Mouse (Mus musculus) kidney, embryonic 16.5 days (tissue): Measurements from ENCODE around the gene Tnfsf13b. TPM values are rescaled to one million over a fixed set of nuclear protein-coding genes. Genes with fewer than 3 reads are reported as not detected.

Source experiments
- ATAC-seq: fragments of 200-750 bp; cut with Nextera tagmentation; 2 replicates; pipeline ENCODE4 v1.8.0; 2017; ENCODE audit warnings: moderate TSS enrichment; ENCODE audit not compliant: low FRiP score, low TSS enrichment
- H3K27ac ChIP-seq: fragments of 300-500 bp; sonication (generic); 2 replicates; pipeline ENCODE4 v1.5.1; 2014; ENCODE audit warnings: low read length
- H3K27me3 ChIP-seq: fragments of 300-500 bp; sonication (generic); 2 replicates; pipeline ENCODE4 v1.6.1; 2014; ENCODE audit warnings: low read length, control low read depth, mixed read lengths; ENCODE audit not compliant: insufficient read depth
- H3K36me3 ChIP-seq: fragments of 300-500 bp; sonication (generic); 2 replicates; pipeline ENCODE4 v1.6.1; 2014; ENCODE audit warnings: low read length, control low read depth, mixed read lengths; ENCODE audit not compliant: insufficient read depth
- H3K4me1 ChIP-seq: fragments of 300-500 bp; sonication (generic); 2 replicates; pipeline ENCODE4 v1.6.1; 2014; ENCODE audit warnings: low read length, control low read depth, mixed read lengths; ENCODE audit not compliant: insufficient read depth
- H3K4me2 ChIP-seq: fragments of 300-500 bp; sonication (generic); replicated peaks from 2 replicates; pipeline ENCODE4 v1.6.1; 2014; ENCODE audit warnings: low read depth, low read length
- H3K4me3 ChIP-seq: fragments of 300-500 bp; sonication (generic); 2 replicates; pipeline ENCODE4 v1.5.1; 2014; ENCODE audit warnings: mild to moderate bottlenecking, low read length
- H3K9ac ChIP-seq: fragments of 300-500 bp; sonication (generic); replicated peaks from 2 replicates; pipeline ENCODE4 v1.6.1; 2014; ENCODE audit warnings: low read length
- H3K9me3 ChIP-seq: fragments of 300-500 bp; sonication (generic); 2 replicates; pipeline ENCODE4 v1.6.1; 2016; ENCODE audit warnings: low read length, control low read depth
- WGBS: fragments of 180-500 bp; shearing (Covaris S2); extraction: QIAGEN DNeasy Blood & Tissue Kit; methylation state at CpG from one replicate; pipeline ENCODE4 v1.1.7; 2014; 5-methylcytosine and 5-hydroxymethylcytosine counted together
- polyA plus RNA-seq: library from polyadenylated mRNA; unstranded; fragments of >200 nt; fragmentation: Nextera tagmentation; extraction: Ambion mirVana; gene quantifications from 2 replicates; pipeline ENCODE4 v1.2.1, GENCODE M21; 2015

Tnfsf13b gene
- polyA plus RNA-seq, 1 experiment from 2014 or later = 5.9 TPM

GRCm38 (mm10) chr8:10043842-10044510 lies 37.7 kb downstream of the Tnfsf13b start:
- 57% methylated on average over 13 of the region's 13 CpGs for WGBS
- no peaks in the 10 kb centered on the region for H3K4me1 ChIP-seq
- no peaks in the 10 kb centered on the region for H3K27me3 ChIP-seq
- H3K27ac ChIP-seq = no peak overlapping the region
- no peak overlapping the region for H3K9ac ChIP-seq
- no peak overlapping the region for H3K4me2 ChIP-seq
- no peaks in the 10 kb centered on the region for H3K9me3 ChIP-seq
- ATAC-seq = no peak
- no peak overlapping the region for H3K4me3 ChIP-seq
- no peaks in the 10 kb centered on the region for H3K36me3 ChIP-seq

DNA sequence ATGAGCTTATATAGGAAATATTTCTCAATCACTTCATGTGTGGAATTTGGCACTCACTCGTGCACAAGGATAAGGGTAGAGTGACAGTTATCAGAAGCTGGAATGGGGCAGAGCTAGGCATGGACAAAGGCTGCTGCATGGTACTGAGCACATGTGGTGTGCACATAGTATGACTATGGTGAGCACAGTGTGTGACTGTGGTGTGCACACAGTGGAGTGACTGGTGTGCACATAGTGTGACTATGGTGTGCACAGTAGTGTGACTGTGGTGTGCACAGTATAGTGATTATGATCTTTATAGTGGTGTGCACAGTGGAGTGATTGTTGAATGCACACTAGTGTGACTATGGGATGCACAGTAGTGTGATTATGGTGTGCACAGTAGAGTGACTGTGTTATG lies 39.5 kb downstream of the Tnfsf13b start:
- Histone ChIP-seq H3K4me1 (no peaks in the 10 kb centered on the region), H3K27me3 (no peaks in the 10 kb centered on the region), H3K4me3 (no peak overlapping the region), H3K9ac (no peak overlapping the region), H3K36me3 (no peaks in the 10 kb centered on the region), H3K27ac (no peak overlapping the region), H3K4me2 (no peak overlapping the region), H3K9me3 (no peaks in the 10 kb centered on the region)
- ATAC-seq = peak; percentile 23; the same call in 1 of the 2 replicates
- 73% methylated on average over 1 of the region's 1 CpGs for WGBS

DNA sequence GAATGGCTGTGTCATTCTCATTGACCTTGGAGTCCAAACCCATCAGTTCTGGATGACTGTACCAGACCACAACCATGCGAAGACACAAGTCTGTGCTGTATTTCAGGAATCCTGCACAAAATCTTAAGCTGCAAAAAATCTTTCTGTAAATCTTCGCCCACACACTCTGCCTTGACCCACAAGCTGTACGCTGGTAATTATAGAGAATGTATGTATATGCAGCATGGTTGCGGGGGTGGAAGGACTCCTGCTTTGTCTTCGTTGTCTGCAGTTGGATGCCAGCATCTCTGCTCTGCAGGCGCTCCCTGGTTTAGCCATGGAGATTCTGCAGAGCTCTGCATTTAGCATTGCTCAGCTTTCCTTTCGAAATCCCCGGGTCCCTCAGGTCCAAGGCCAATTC lies 42.9 kb downstream of the Tnfsf13b start:
- Histone ChIP-seq H3K27ac (no peak overlapping the region), H3K9ac (no peak overlapping the region), H3K4me2 (no peak overlapping the region), H3K9me3 (no peaks in the 10 kb centered on the region), H3K4me1 (no peaks in the 10 kb centered on the region), H3K27me3 (no peaks in the 10 kb centered on the region), H3K36me3 (no peaks in the 10 kb centered on the region), H3K4me3 (no peak overlapping the region)
- ATAC-seq = no peak
- 79% methylated on average over 8 of the region's 8 CpGs for WGBS

DNA sequence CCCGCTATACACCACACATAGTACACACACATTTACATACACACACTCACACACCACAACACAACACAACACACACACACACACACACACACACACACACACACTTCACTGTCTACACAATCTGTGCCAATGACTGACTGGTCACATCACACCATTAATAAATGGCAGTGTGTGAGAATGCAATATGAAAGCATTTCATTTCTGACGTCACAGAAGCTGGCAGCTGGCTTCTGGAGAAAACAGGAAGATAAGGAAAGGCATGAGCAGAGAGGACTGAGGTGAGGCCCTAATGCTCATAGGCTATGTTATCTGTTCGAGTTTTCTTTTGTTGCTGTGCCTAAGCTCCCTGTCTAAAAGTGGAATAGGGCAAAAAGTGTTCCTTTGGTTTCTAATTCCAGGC lies 45.3 kb downstream of the Tnfsf13b start:
- no peaks in the 10 kb centered on the region; the same call in 1 of the 2 replicates for H3K27me3 ChIP-seq
- H3K4me3 ChIP-seq = no peak overlapping the region
- H3K4me1 ChIP-seq = no peaks in the 10 kb centered on the region
- 67% methylated on average over 3 of the region's 3 CpGs for WGBS
- H3K9me3 ChIP-seq = no peaks in the 10 kb centered on the region
- H3K27ac ChIP-seq = no peak overlapping the region
- H3K9ac ChIP-seq = no peak overlapping the region
- ATAC-seq = no peak
- no peak overlapping the region for H3K4me2 ChIP-seq
- H3K36me3 ChIP-seq = no peaks in the 10 kb centered on the region

DNA sequence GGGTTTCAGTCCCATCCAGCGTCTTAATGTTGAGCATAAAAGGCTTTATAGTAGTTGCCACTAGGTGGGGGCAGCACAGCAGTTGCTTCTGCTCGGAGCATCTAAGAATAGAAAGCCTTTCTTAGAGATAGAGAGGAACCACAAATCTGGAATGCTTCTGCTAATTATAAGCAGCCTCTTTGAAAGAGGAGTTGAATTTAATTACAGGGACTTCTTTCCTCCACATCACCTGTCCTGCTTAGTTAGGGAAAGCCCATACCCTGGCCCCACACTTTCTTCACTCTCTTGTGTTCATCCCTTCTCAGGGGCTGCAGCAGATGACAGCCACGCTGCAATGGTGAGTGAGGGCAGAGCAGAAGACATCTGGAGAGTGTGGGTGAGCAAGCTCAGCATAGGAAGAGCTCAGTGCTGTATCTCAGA lies 47.3 kb downstream of the Tnfsf13b start:
- 20% methylated on average over 3 of the region's 3 CpGs for WGBS
- no peaks in the 10 kb centered on the region for H3K9me3 ChIP-seq

DNA sequence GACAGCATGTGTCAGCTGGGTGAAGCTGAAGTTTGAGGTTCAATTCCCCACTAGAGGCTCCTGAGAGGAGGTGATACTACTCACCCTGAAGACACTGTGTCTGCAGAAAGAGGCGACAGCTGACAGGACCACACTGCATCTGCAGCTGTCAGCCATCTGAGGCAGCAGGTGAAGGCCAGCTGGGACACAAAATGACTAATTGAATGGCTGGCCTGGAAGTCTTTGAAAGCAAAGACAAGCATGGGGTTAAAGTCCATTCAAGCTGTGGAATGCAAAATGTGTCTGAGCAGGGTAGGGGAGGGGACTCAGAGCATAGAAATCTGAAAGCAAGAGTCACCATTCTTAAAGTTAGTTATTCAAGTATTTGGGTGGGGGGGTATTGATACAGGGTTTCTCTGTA lies 54.7 kb downstream of the Tnfsf13b start:
- H3K4me3 ChIP-seq = no peak overlapping the region
- no peak for ATAC-seq
- no peaks in the 10 kb centered on the region for H3K9me3 ChIP-seq
- H3K27me3 ChIP-seq = no peaks in the 10 kb centered on the region
- 52% methylated on average over 1 of the region's 1 CpGs for WGBS
- no peaks in the 10 kb centered on the region for H3K4me1 ChIP-seq
- no peak overlapping the region for H3K4me2 ChIP-seq
- no peak overlapping the region for H3K27ac ChIP-seq
- H3K36me3 ChIP-seq = no peaks in the 10 kb centered on the region
- no peak overlapping the region for H3K9ac ChIP-seq

More for the DNA sequence above, 47.3 kb downstream of the Tnfsf13b start:
- Histone ChIP-seq H3K4me3 (no peak overlapping the region), H3K27me3 (no peaks in the 10 kb centered on the region; the same call in 1 of the 2 replicates), H3K27ac (no peak overlapping the region), H3K9ac (no peak overlapping the region), H3K4me2 (no peak overlapping the region), H3K4me1 (no peaks in the 10 kb centered on the region), H3K36me3 (no peaks in the 10 kb centered on the region)
- no peak for ATAC-seq

- WGBS = 51% methylated on average over 11 of the region's 11 CpGs
- Histone ChIP-seq H3K9ac (no peak overlapping the region), H3K36me3 (no peaks in the 10 kb centered on the region), H3K27me3 (no peaks in the 10 kb centered on the region), H3K9me3 (no peaks in the 10 kb centered on the region), H3K27ac (no peak overlapping the region), H3K4me2 (no peak overlapping the region), H3K4me1 (no peaks in the 10 kb centered on the region), H3K4me3 (no peak overlapping the region)
- ATAC-seq = no peak
Observed at GRCm38 (mm10) chr8:10066906-10067305, 60.6 kb downstream of the Tnfsf13b start.

- no peak overlapping the region for H3K4me3 ChIP-seq
- H3K36me3 ChIP-seq = no peaks in the 10 kb centered on the region
- WGBS = 89% methylated on average over 7 of the region's 7 CpGs
- no peaks in the 10 kb centered on the region for H3K4me1 ChIP-seq
- H3K27me3 ChIP-seq = no peaks in the 10 kb centered on the region
- H3K9ac ChIP-seq = no peak overlapping the region
- no peak overlapping the region for H3K4me2 ChIP-seq
- H3K9me3 ChIP-seq = no peaks in the 10 kb centered on the region
- no peak for ATAC-seq
- H3K27ac ChIP-seq = no peak overlapping the region
Observed at GRCm38 (mm10) chr8:10067775-10068174, 61.5 kb downstream of the Tnfsf13b start.

DNA sequence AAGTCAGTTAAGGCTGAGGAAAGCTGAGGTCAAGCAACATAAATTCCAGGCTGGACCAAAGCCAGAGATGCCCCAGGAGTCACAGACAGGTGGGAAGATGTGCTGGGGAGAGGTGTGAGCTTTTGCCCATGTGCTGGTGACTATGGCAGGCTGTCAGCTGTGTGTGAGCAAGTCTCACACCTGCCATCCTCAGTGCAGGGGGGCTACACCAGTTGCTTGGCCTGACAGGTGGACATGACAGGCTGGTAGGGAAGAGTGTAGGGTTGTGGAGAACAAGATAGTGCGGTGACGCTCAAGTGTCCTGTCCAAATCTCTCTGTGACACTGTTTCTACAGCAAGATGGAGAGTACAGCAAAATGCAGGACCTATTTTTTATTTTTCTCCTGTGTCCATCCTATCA lies 66.1 kb downstream of the Tnfsf13b start:
- no peak for ATAC-seq
- H3K4me2 ChIP-seq = no peak overlapping the region
- no peaks in the 10 kb centered on the region for H3K36me3 ChIP-seq
- WGBS = 90% methylated on average over 2 of the region's 2 CpGs
- no peak overlapping the region for H3K27ac ChIP-seq
- no peak overlapping the region for H3K9ac ChIP-seq
- H3K9me3 ChIP-seq = no peaks in the 10 kb centered on the region
- no peaks in the 10 kb centered on the region; the same call in 1 of the 2 replicates for H3K27me3 ChIP-seq
- H3K4me1 ChIP-seq = no peaks in the 10 kb centered on the region
- H3K4me3 ChIP-seq = no peak overlapping the region
